8 mouse cellular contexts compared by ENCODE assay signal in the genomic region with DNA sequence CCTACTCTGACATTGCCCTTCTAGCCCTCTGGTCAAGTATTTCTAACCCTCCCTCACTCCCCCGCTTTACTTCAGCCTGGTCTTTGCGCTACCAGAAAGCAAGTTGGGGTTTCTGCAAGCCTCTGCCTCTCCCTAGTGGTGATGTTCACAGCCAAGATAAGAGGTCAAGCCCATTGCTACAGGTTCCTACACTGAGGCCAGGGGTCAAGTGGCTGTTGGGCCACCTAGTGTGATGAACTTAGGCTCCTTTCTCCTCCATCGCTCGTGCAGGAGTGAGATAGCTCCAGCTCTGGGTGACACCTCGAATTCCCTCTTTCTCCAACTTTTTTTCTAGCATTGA. TPM values are rescaled to one million over a fixed set of nuclear protein-coding genes. Genes with fewer than 3 reads are reported as not detected.
DNase-seq lines count a peak whose midpoint lies in the region; ATAC-seq and TF ChIP-seq lines count a peak whose summit lies in the region.

No protein-coding gene starts in this region.

- DNase-seq in kidney, postnatal 0 days (ENCODE audit: low spot score): peak; percentile 37
- DNase-seq in kidney, adult 18-20 months: no peak
- DNase-seq in embryonic facial prominence, embryonic 10.5 days (ENCODE audit: low spot score): no peak
- no peak for DNase-seq in spleen, adult 18-20 months
- DNase-seq in ovary, postnatal 10 days (ENCODE audit: low spot score): no peak

- WGBS in kidney, postnatal 0 days: 6% methylated on average over 5 of the region's 5 CpGs
- WGBS in embryonic facial prominence, embryonic 10.5 days: 7% methylated on average over 5 of the region's 5 CpGs
- 7% methylated on average over 5 of the region's 5 CpGs for WGBS in hindbrain, embryonic 15.5 days
- WGBS in midbrain, embryonic 15.5 days: 5% methylated on average over 5 of the region's 5 CpGs

- ATAC-seq in kidney, postnatal 0 days (replicated peaks; ENCODE audit: low FRiP score, low read depth): peak; percentile 40; the same call in 1 of the 2 replicates
- peak; percentile 54; the same call in 1 of the 2 replicates for ATAC-seq in hindbrain, embryonic 15.5 days (ENCODE audit: low FRiP score, low read depth)
- ATAC-seq in midbrain, embryonic 15.5 days (replicated peaks): peak; percentile 10; the same call in 1 of the 2 replicates
- ATAC-seq in megakaryocyte-erythroid progenitor cell, adult 5-6 weeks (replicated peaks; ENCODE audit: low FRiP score, low TSS enrichment, poor library complexity, severe bottlenecking): no peak

- peak overlapping the region; percentile 44 for H3K4me3 ChIP-seq in kidney, postnatal 0 days (replicated peaks; ENCODE audit: low read depth, low read length)
- peak overlapping the region; percentile 68 for H3K4me3 ChIP-seq in embryonic facial prominence, embryonic 10.5 days
- H3K4me3 ChIP-seq in hindbrain, embryonic 15.5 days: peak overlapping the region; percentile 76
- peak overlapping the region; percentile 73 for H3K4me3 ChIP-seq in midbrain, embryonic 15.5 days

- H3K4me1 ChIP-seq in kidney, postnatal 0 days (replicated peaks; ENCODE audit: insufficient read depth, low read length): peaks cover 7% of the 10 kb centered on the region; the same call in 1 of the 2 replicates
- peaks cover 22% of the 10 kb centered on the region for H3K4me1 ChIP-seq in embryonic facial prominence, embryonic 10.5 days
- peaks cover 49% of the 10 kb centered on the region for H3K4me1 ChIP-seq in hindbrain, embryonic 15.5 days (replicated peaks)
- H3K4me1 ChIP-seq in midbrain, embryonic 15.5 days: peaks cover 42% of the 10 kb centered on the region

- peaks cover 60% of the 10 kb centered on the region for H3K27me3 ChIP-seq in kidney, postnatal 0 days (ENCODE audit: insufficient read depth, low read length)
- peaks cover 93% of the 10 kb centered on the region for H3K27me3 ChIP-seq in embryonic facial prominence, embryonic 10.5 days (replicated peaks; ENCODE audit: low read depth, poor library complexity, severe bottlenecking)
- peaks cover 12% of the 10 kb centered on the region for H3K27me3 ChIP-seq in hindbrain, embryonic 15.5 days
- peaks cover 57% of the 10 kb centered on the region for H3K27me3 ChIP-seq in midbrain, embryonic 15.5 days (replicated peaks)

- no peak overlapping the region for H3K27ac ChIP-seq in kidney, postnatal 0 days
- no peak overlapping the region for H3K27ac ChIP-seq in embryonic facial prominence, embryonic 10.5 days (replicated peaks)
- H3K27ac ChIP-seq in hindbrain, embryonic 15.5 days (replicated peaks): no peak overlapping the region
- H3K27ac ChIP-seq in midbrain, embryonic 15.5 days: 0 out of 2 replicates have a peak overlapping the region, but pooled peaks have one; percentile 59

- TF ChIP-seq CTCF in kidney, postnatal 0 days (IDR thresholded peaks at IDR 0.05; ENCODE audit: low read depth): peak; percentile 45; the same call in 1 of the 2 replicates

- H3K9me3 ChIP-seq in kidney, postnatal 0 days (replicated peaks; ENCODE audit: low read length): no peaks in the 10 kb centered on the region
- H3K9me3 ChIP-seq in embryonic facial prominence, embryonic 10.5 days: no peaks in the 10 kb centered on the region
- no peaks in the 10 kb centered on the region for H3K9me3 ChIP-seq in hindbrain, embryonic 15.5 days
- H3K9me3 ChIP-seq in midbrain, embryonic 15.5 days: no peaks in the 10 kb centered on the region

- H3K4me2 ChIP-seq in kidney, postnatal 0 days (ENCODE audit: low read length): peak overlapping the region; percentile 85
- peak overlapping the region; percentile 94 for H3K4me2 ChIP-seq in hindbrain, embryonic 15.5 days
- peak overlapping the region; percentile 89 for H3K4me2 ChIP-seq in midbrain, embryonic 15.5 days

- no peaks in the 10 kb centered on the region for H3K36me3 ChIP-seq in kidney, postnatal 0 days (ENCODE audit: insufficient read depth, low read length)
- H3K36me3 ChIP-seq in embryonic facial prominence, embryonic 10.5 days (replicated peaks): no peaks in the 10 kb centered on the region
- H3K36me3 ChIP-seq in hindbrain, embryonic 15.5 days: no peaks in the 10 kb centered on the region
- no peaks in the 10 kb centered on the region for H3K36me3 ChIP-seq in midbrain, embryonic 15.5 days (replicated peaks)

- H3K9ac ChIP-seq in kidney, postnatal 0 days (ENCODE audit: low read depth, low read length): no peak overlapping the region
- peak overlapping the region; percentile 71; the same call in 1 of the 2 replicates for H3K9ac ChIP-seq in hindbrain, embryonic 15.5 days
- peak overlapping the region; percentile 66; the same call in 1 of the 2 replicates for H3K9ac ChIP-seq in midbrain, embryonic 15.5 days

RNA-seq across cellular contexts. Expression of a gene that starts 1.2 kb away (rescaled TPM):
- polyA plus RNA-seq in kidney, postnatal 0 days (2015; fragmentation: Nextera tagmentation; extraction: Ambion mirVana): 0.04 and 0.37 TPM in 2 replicates
- polyA plus RNA-seq in embryonic facial prominence, embryonic 10.5 days (2016; fragmentation: Nextera tagmentation; extraction: Ambion mirVana): 0.08 and 0.22 TPM in 2 replicates
- 5.3 and 5.7 TPM in 2 replicates for polyA plus RNA-seq in hindbrain, embryonic 15.5 days (2015; fragmentation: Nextera tagmentation; extraction: Ambion mirVana)
- polyA plus RNA-seq in midbrain, embryonic 15.5 days (2015; fragmentation: Nextera tagmentation; extraction: Ambion mirVana): 2.7 and 2.9 TPM in 2 replicates
- total RNA-seq in megakaryocyte-erythroid progenitor cell, adult 5-6 weeks (2014; fragmentation: Nextera tagmentation): not detected in 2 replicates
- total RNA-seq in megakaryocyte-erythroid progenitor cell, adult 5-6 weeks (2017): not detected in 2 replicates
